ENCODE assay signal across 17 mouse cellular contexts in the genomic region with DNA sequence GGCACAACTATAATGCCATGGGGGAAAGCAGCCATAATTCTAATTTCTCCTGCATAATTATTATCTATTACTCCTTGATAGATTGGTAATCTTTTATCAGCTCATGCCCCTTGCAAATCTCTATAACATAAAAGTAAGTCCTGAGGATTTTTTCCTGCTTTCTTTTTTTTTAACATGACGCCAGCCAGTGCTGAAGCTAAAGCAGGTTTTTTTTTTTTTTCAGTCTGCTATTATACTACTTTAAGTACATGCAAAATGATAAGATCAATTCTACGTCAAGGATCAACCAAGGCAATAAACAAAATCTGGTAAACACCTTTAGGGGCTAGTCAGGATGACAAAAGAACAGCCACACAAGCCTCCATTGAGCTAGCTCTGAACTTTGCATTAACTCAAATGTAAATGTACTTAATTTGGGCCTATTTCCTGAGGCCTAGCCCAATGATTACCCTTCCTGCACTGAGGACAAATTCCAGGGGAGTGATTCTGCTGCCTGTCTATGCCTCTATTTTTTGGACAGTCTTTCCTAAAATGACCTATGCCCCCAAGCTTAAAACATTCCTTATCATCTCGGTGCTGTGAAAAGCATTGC.
"Had no signal": no experiment of that assay in that cellular context is flagged by ENCODE, and none has a peak within 500 bp of the region (broad histone marks: within the 10 kb centered on the region; RNA-seq: fewer than 3 reads in every experiment).

No protein-coding gene starts in this region.

- H3K4me3 ChIP-seq: midbrain, embryonic 10.5 days; midbrain, embryonic 12.5 days; myocyte; neural tube, embryonic 13.5 days; neural tube, embryonic 15.5 days; stomach, embryonic 15.5 days had no signal

- H3K36me3 ChIP-seq: midbrain, embryonic 10.5 days; midbrain, embryonic 12.5 days; neural tube, embryonic 13.5 days; neural tube, embryonic 15.5 days; stomach, embryonic 15.5 days had no signal

- H3K27ac ChIP-seq: midbrain, embryonic 10.5 days; midbrain, embryonic 12.5 days; neural tube, embryonic 13.5 days; neural tube, embryonic 15.5 days; stomach, embryonic 15.5 days; stomach, postnatal 0 days had no signal

- H3K9me3 ChIP-seq: midbrain, embryonic 10.5 days; midbrain, embryonic 12.5 days; neural tube, embryonic 13.5 days; neural tube, embryonic 15.5 days; stomach, embryonic 15.5 days had no signal

- DNase-seq: lung, adult 18-20 months; lung, embryonic 14.5 days; lung, postnatal 10 days; lung, postnatal 4 days; midbrain, embryonic 14.5 days; retina, postnatal 1 day; right cerebral cortex, postnatal 14 days; thymus, adult 2 months; thymus, postnatal 25 days; thymus, postnatal 4 days had no signal

- H3K9ac ChIP-seq: lung, embryonic 14.5 days; midbrain, embryonic 12.5 days; neural tube, embryonic 13.5 days; neural tube, embryonic 15.5 days; stomach, embryonic 15.5 days had no signal

- H3K4me1 ChIP-seq: midbrain, embryonic 12.5 days; neural tube, embryonic 13.5 days; neural tube, embryonic 15.5 days; stomach, embryonic 15.5 days had no signal
